Mouse (Mus musculus) heart, embryonic 15.5 days (tissue): ENCODE data around the gene Cd48. TPM values are rescaled to one million over a fixed set of nuclear protein-coding genes. Genes with fewer than 3 reads are reported as not detected.
"Not testable (repeated sequence)": the region's sequence is repeated elsewhere in the genome, so short reads cannot be mapped to it uniquely, and the experiment has no call there.

Experiments
- ATAC-seq: fragments of 200-750 bp; cut with Nextera tagmentation; replicated peaks from 2 replicates; pipeline ENCODE4 v1.8.0; 2017; ENCODE audit warnings: low read depth, moderate TSS enrichment; ENCODE audit not compliant: insufficient number of reproducible peaks, insufficient read depth, low FRiP score
- H3K27ac ChIP-seq: fragments of 300-500 bp; sonication (generic); 2 replicates; pipeline ENCODE4 v1.5.1; 2015; ENCODE audit warnings: mild to moderate bottlenecking, inconsistent platforms
- H3K27me3 ChIP-seq: fragments of 300-500 bp; sonication (generic); 2 replicates; pipeline ENCODE4 v1.6.1; 2015; ENCODE audit warnings: inconsistent platforms
- H3K36me3 ChIP-seq: fragments of 300-500 bp; sonication (generic); 2 replicates; pipeline ENCODE4 v1.6.1; 2015; ENCODE audit warnings: mild to moderate bottlenecking, inconsistent platforms
- H3K4me1 ChIP-seq: fragments of 300-500 bp; sonication (generic); replicated peaks from 2 replicates; pipeline ENCODE4 v1.6.1; 2015; ENCODE audit warnings: inconsistent platforms
- H3K4me2 ChIP-seq: fragments of 300-500 bp; sonication (generic); 2 replicates; pipeline ENCODE4 v1.6.1; 2015; ENCODE audit warnings: inconsistent platforms, mild to moderate bottlenecking, moderate library complexity
- H3K4me3 ChIP-seq: fragments of 300-500 bp; sonication (generic); 2 replicates; pipeline ENCODE4 v1.5.1; 2015; ENCODE audit warnings: mild to moderate bottlenecking, inconsistent platforms
- H3K9ac ChIP-seq: fragments of 300-500 bp; sonication (generic); 2 replicates; pipeline ENCODE4 v1.6.1; 2015; ENCODE audit warnings: mild to moderate bottlenecking, inconsistent platforms
- H3K9me3 ChIP-seq: fragments of 300-500 bp; sonication (generic); replicated peaks from 2 replicates; pipeline ENCODE4 v1.6.1; 2016; ENCODE audit warnings: inconsistent platforms
- WGBS: fragments of 180-500 bp; shearing (Covaris S2); methylation state at CpG from one replicate; pipeline ENCODE4 v1.1.7; 2015; ENCODE audit warnings: mixed read lengths; 5-methylcytosine and 5-hydroxymethylcytosine counted together
- polyA plus RNA-seq: library from polyadenylated mRNA; unstranded; fragments of >200 nt; fragmentation: Nextera tagmentation; extraction: Ambion mirVana; gene quantifications from 2 replicates; pipeline ENCODE4 v1.2.1, GENCODE M21; 2015

Gene Cd48
- polyA plus RNA-seq, 1 experiment from 2014 or later = 2.4 TPM

GRCm38 (mm10) chr1:171661482-171661881 lies 20.3 kb upstream of the Cd48 start:
- Histone ChIP-seq H3K9me3 (no peaks in the 10 kb centered on the region), H3K9ac (no peak overlapping the region), H3K4me1 (no peaks in the 10 kb centered on the region), H3K4me2 (no peak overlapping the region), H3K4me3 (no peak overlapping the region), H3K36me3 (no peaks in the 10 kb centered on the region), H3K27ac (no peak overlapping the region), H3K27me3 (no peaks in the 10 kb centered on the region)
- no peak for ATAC-seq
- 68% methylated on average over 2 of the region's 2 CpGs for WGBS

DNA sequence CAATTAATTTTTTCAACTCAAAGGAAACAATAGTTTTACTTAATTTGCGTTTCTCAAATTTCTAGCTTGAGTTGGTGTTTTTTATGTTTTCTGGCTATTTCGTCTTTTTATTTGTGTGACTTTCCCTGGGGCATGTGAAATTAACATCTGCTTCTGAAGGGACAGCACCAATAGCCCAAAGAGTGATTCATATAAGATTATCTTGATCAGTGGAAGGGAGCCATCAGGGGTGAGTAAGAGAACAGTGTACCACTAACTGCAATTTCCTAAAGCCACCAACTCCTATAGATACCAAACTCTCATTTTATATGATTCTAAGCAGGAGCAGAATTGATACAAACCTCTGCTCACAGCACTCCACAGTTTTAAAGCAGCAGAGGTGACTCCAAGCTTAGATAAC lies 18.1 kb upstream of the Cd48 start:
- Histone ChIP-seq H3K4me2 (no peak overlapping the region), H3K9me3 (no peaks in the 10 kb centered on the region), H3K27me3 (no peaks in the 10 kb centered on the region), H3K9ac (no peak overlapping the region), H3K4me1 (no peaks in the 10 kb centered on the region), H3K36me3 (no peaks in the 10 kb centered on the region), H3K27ac (no peak overlapping the region), H3K4me3 (no peak overlapping the region)
- 82% methylated on average over 2 of the region's 2 CpGs for WGBS
- ATAC-seq = no peak

DNA sequence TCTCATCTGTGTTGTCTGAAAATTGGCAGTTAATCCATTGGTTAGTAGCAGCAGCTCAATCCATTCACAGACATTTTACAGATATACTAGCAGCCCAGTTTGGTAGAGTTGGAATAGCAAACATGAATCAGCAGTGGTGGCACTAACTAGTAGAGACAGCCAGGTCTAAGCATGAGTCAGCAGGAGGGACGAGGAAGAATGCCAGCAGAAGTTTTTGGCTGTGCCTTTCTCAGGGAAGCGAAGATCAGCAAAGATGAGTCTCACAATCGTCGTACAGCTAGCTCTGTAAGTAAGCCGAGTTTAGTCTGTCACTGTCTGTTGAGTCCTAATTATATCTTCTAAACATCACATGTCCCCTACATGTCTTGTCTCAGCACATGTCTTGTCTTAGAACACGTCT lies 15.5 kb upstream of the Cd48 start:
- no peak overlapping the region for H3K9ac ChIP-seq
- H3K9me3 ChIP-seq = no peaks in the 10 kb centered on the region
- no peak overlapping the region for H3K4me2 ChIP-seq
- no peaks in the 10 kb centered on the region for H3K4me1 ChIP-seq
- WGBS = 81% methylated on average over 6 of the region's 6 CpGs
- no peaks in the 10 kb centered on the region for H3K36me3 ChIP-seq
- no peak overlapping the region for H3K27ac ChIP-seq
- no peak overlapping the region for H3K4me3 ChIP-seq
- no peaks in the 10 kb centered on the region for H3K27me3 ChIP-seq
- ATAC-seq = no peak

DNA sequence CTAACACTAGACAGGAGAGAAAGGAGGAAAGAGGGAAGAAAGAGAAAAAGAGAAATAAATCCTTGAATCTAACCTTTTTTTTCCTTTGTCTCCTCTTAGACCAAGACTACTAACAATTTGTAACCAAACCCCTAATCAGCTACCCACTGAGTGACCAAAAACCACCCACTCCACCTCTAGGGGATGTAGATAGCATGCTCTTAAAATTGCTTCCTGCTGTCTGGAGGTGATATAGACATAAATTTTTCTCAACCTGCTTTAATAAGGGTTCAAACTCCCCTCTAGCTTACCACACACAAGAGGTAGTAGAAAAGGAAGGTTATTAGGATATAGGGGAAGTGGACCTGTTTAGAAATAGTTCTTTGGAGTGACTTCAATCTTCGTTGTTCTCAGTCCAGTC lies 14.6 kb upstream of the Cd48 start:
- no peaks in the 10 kb centered on the region for H3K36me3 ChIP-seq
- no peaks in the 10 kb centered on the region for H3K4me1 ChIP-seq
- no peak overlapping the region for H3K4me3 ChIP-seq
- H3K27ac ChIP-seq = no peak overlapping the region
- no peaks in the 10 kb centered on the region for H3K9me3 ChIP-seq
- H3K9ac ChIP-seq = no peak overlapping the region
- no peak overlapping the region for H3K4me2 ChIP-seq
- no peak for ATAC-seq
- WGBS = 76% methylated on average over 1 of the region's 1 CpGs
- H3K27me3 ChIP-seq = no peaks in the 10 kb centered on the region

GRCm38 (mm10) chr1:171672451-171672850 lies 9.4 kb upstream of the Cd48 start:
- H3K36me3 ChIP-seq, H3K9ac ChIP-seq, H3K4me1 ChIP-seq, ATAC-seq, H3K27ac ChIP-seq, H3K4me3 ChIP-seq, H3K27me3 ChIP-seq, H3K9me3 ChIP-seq, H3K4me2 ChIP-seq: not testable (repeated sequence)
- WGBS = 71% methylated on average over 2 of the region's 2 CpGs

- H3K9ac ChIP-seq = no peak overlapping the region
- WGBS = 59% methylated on average over 5 of the region's 5 CpGs
- H3K36me3 ChIP-seq = no peaks in the 10 kb centered on the region
- ATAC-seq = no peak
- H3K4me1 ChIP-seq = no peaks in the 10 kb centered on the region
- no peak overlapping the region for H3K27ac ChIP-seq
- no peaks in the 10 kb centered on the region for H3K27me3 ChIP-seq
- H3K4me3 ChIP-seq = no peak overlapping the region
- H3K4me2 ChIP-seq = no peak overlapping the region
- H3K9me3 ChIP-seq = no peaks in the 10 kb centered on the region
Measured at GRCm38 (mm10) chr1:171672854-171673475, 8.8 kb upstream of the Cd48 start.

DNA sequence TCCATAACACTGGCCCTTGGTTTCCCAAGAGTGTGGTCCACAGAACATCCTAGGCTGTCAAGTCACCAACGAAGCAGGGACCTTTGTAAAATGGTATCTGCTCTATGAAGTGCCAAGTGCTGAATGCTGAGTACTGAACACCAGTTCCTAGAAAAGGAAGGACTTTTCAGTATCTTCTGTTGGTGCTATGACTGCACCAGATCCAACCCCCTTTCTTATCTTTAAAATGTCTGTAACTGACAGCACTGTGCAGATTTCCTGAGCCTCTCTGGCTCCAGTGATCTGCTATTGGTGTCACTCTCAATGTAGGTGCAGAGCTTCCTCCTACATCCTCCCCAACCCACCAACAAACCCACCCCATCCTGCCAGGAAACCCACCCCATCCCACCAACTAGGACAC lies 7.3 kb upstream of the Cd48 start:
- H3K4me2 ChIP-seq = no peak overlapping the region
- no peaks in the 10 kb centered on the region for H3K36me3 ChIP-seq
- H3K4me1 ChIP-seq = no peaks in the 10 kb centered on the region
- no peaks in the 10 kb centered on the region for H3K9me3 ChIP-seq
- no peak overlapping the region for H3K4me3 ChIP-seq
- WGBS = 67% methylated on average over 1 of the region's 1 CpGs
- no peaks in the 10 kb centered on the region for H3K27me3 ChIP-seq
- ATAC-seq = no peak
- H3K27ac ChIP-seq = no peak overlapping the region
- no peak overlapping the region for H3K9ac ChIP-seq

- 36% methylated on average over 1 of the region's 1 CpGs for WGBS
- Histone ChIP-seq H3K36me3 (no peaks in the 10 kb centered on the region), H3K27ac (no peak overlapping the region), H3K27me3 (no peaks in the 10 kb centered on the region), H3K9me3 (no peaks in the 10 kb centered on the region), H3K4me3 (no peak overlapping the region), H3K4me2 (no peak overlapping the region), H3K9ac (no peak overlapping the region), H3K4me1 (no peaks in the 10 kb centered on the region)
- ATAC-seq = no peak
Measured at GRCm38 (mm10) chr1:171677721-171678120, 4.1 kb upstream of the Cd48 start.

- no peaks in the 10 kb centered on the region for H3K27me3 ChIP-seq
- no peak overlapping the region for H3K4me2 ChIP-seq
- 75% methylated on average over 7 of the region's 7 CpGs for WGBS
- H3K9me3 ChIP-seq = no peaks in the 10 kb centered on the region
- H3K4me1 ChIP-seq = no peaks in the 10 kb centered on the region
- no peak overlapping the region for H3K27ac ChIP-seq
- no peaks in the 10 kb centered on the region for H3K36me3 ChIP-seq
- H3K4me3 ChIP-seq = no peak overlapping the region
- H3K9ac ChIP-seq = no peak overlapping the region
- ATAC-seq = no peak
Measured at GRCm38 (mm10) chr1:171681009-171681408, 800 bp upstream of the Cd48 start.

DNA sequence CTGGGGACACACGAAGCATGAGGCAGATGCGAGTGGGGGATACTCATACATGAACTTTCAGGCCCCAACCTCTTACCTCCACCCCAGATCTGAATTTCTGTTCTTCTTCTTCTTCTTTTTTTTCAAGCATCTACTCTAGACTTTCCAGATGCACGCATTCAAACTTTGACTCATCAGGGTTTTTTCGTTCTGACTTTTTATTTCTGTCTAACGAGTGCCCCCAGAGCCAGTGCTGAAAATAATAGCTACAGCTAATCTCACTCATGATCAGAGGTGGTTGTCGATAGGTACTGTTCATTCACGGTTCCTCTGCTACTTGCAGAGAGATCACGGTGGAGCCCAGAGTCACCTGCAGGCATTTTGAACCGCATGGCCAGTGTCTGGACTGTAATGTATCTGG lies 3.1 kb downstream of the Cd48 start:
- Histone ChIP-seq H3K4me3 (no peak overlapping the region), H3K4me2 (no peak overlapping the region), H3K9me3 (no peaks in the 10 kb centered on the region), H3K27ac (no peak overlapping the region), H3K27me3 (no peaks in the 10 kb centered on the region), H3K36me3 (no peaks in the 10 kb centered on the region), H3K9ac (no peak overlapping the region), H3K4me1 (no peaks in the 10 kb centered on the region)
- no peak for ATAC-seq
- 84% methylated on average over 9 of the region's 9 CpGs for WGBS

GRCm38 (mm10) chr1:171687320-171687719 lies 5.5 kb downstream of the Cd48 start:
- no peak for ATAC-seq
- no peak overlapping the region for H3K4me3 ChIP-seq
- H3K4me1 ChIP-seq = no peaks in the 10 kb centered on the region
- H3K4me2 ChIP-seq = no peak overlapping the region
- H3K9ac ChIP-seq = no peak overlapping the region
- 75% methylated on average over 4 of the region's 4 CpGs for whole genome bisulfite sequencing
- H3K27ac ChIP-seq = no peak overlapping the region
- H3K27me3 ChIP-seq = no peaks in the 10 kb centered on the region
- no peaks in the 10 kb centered on the region for H3K9me3 ChIP-seq
- no peaks in the 10 kb centered on the region for H3K36me3 ChIP-seq

GRCm38 (mm10) chr1:171693918-171694317 lies 12.1 kb downstream of the Cd48 start:
- no peak overlapping the region for H3K9ac ChIP-seq
- H3K27me3 ChIP-seq = no peaks in the 10 kb centered on the region
- no peak overlapping the region for H3K4me3 ChIP-seq
- no peak for ATAC-seq
- 0 out of 2 replicates have a peak, but pooled peaks cover 3% of the 10 kb centered on the region for H3K9me3 ChIP-seq
- H3K27ac ChIP-seq = no peak overlapping the region
- H3K4me1 ChIP-seq = no peaks in the 10 kb centered on the region
- 67% methylated on average over 1 of the region's 1 CpGs for WGBS
- no peak overlapping the region for H3K4me2 ChIP-seq
- H3K36me3 ChIP-seq = no peaks in the 10 kb centered on the region
